Mouse (Mus musculus): ENCODE data around the gene Anp32b. TPM values are rescaled to one million over a fixed set of nuclear protein-coding genes. Genes with fewer than 3 reads are reported as not detected.
A peak's percentile ranks its signal among the peaks of the same experiment; 100 is the strongest.

Gene Anp32b
- 149 and 156 TPM in 2 replicates for polyA plus RNA-seq (2015; fragmentation: Nextera tagmentation; extraction: Ambion mirVana)

- H3K27ac ChIP-seq (ENCODE audit: low read length), result peak within 1 kb of the TSS; percentile 99
- H3K9me3 ChIP-seq (replicated peaks; ENCODE audit: control insufficient read depth, low read length), result no peaks in the 10 kb centered on the region
- H3K9ac ChIP-seq (ENCODE audit: low read length), result peak within 1 kb of the TSS; percentile 98
- H3K4me1 ChIP-seq (ENCODE audit: control insufficient read depth, insufficient read depth, low read length), result peaks cover 32% of the 10 kb centered on the region
- H3K4me3 ChIP-seq (ENCODE audit: low read length), result peak within 1 kb of the TSS; percentile 87
- H3K4me2 ChIP-seq (ENCODE audit: low read depth, low read length), result peak within 1 kb of the TSS; percentile 84
- under 1% methylated on average over 66 of the region's 66 CpGs for WGBS
- no peaks in the 10 kb centered on the region for H3K36me3 ChIP-seq (ENCODE audit: control insufficient read depth, insufficient read depth)
- no peaks in the 10 kb centered on the region for H3K27me3 ChIP-seq (ENCODE audit: control insufficient read depth, insufficient read depth, low read length)
- ATAC-seq (replicated peaks; ENCODE audit: extremely low read depth, insufficient read depth, low FRiP score), result peak; percentile 94
Measured at GRCm38 (mm10) chr4:46450519-46451131, at the start of gene Anp32b. TSS of gene Anp32b (plus strand) at chr4:46450902.

GRCm38 (mm10) chr4:46404042-46404795, 46.5 kb upstream of the Anp32b start:
- 63% methylated on average over 6 of the region's 6 CpGs for WGBS
- no peak overlapping the region for H3K4me3 ChIP-seq (ENCODE audit: low read length)

GRCm38 (mm10) chr4:46406966-46407703, 43.6 kb upstream of the Anp32b start:
- H3K9me3 ChIP-seq (replicated peaks; ENCODE audit: control insufficient read depth, low read length), result no peaks in the 10 kb centered on the region
- H3K4me3 ChIP-seq (ENCODE audit: low read length), result no peak overlapping the region
- H3K9ac ChIP-seq (ENCODE audit: low read length), result no peak overlapping the region
- no peak overlapping the region for H3K4me2 ChIP-seq (ENCODE audit: low read depth, low read length)
- WGBS, result 76% methylated on average over 8 of the region's 8 CpGs
- no peak for ATAC-seq (replicated peaks; ENCODE audit: extremely low read depth, insufficient read depth, low FRiP score)
- H3K27me3 ChIP-seq (ENCODE audit: control insufficient read depth, insufficient read depth, low read length), result no peaks in the 10 kb centered on the region
- no peak overlapping the region for H3K27ac ChIP-seq (ENCODE audit: low read length)
- no peaks in the 10 kb centered on the region for H3K36me3 ChIP-seq (ENCODE audit: control insufficient read depth, insufficient read depth)
- no peaks in the 10 kb centered on the region for H3K4me1 ChIP-seq (ENCODE audit: control insufficient read depth, insufficient read depth, low read length)

More at GRCm38 (mm10) chr4:46404042-46404795, 46.5 kb upstream of the Anp32b start:
- H3K4me2 ChIP-seq (ENCODE audit: low read depth, low read length), result no peak overlapping the region
- no peak overlapping the region for H3K27ac ChIP-seq (ENCODE audit: low read length)
- no peaks in the 10 kb centered on the region for H3K36me3 ChIP-seq (ENCODE audit: control insufficient read depth, insufficient read depth)
- H3K9ac ChIP-seq (ENCODE audit: low read length), result no peak overlapping the region
- ATAC-seq (replicated peaks; ENCODE audit: extremely low read depth, insufficient read depth, low FRiP score), result 0 out of 2 replicates have a peak, but pooled peaks have one; percentile 23
- H3K4me1 ChIP-seq (ENCODE audit: control insufficient read depth, insufficient read depth, low read length), result no peaks in the 10 kb centered on the region
- no peaks in the 10 kb centered on the region for H3K27me3 ChIP-seq (ENCODE audit: control insufficient read depth, insufficient read depth, low read length)
- no peaks in the 10 kb centered on the region for H3K9me3 ChIP-seq (replicated peaks; ENCODE audit: control insufficient read depth, low read length)

GRCm38 (mm10) chr4:46410677-46411076, 40.0 kb upstream of the Anp32b start:
- Histone ChIP-seq H3K36me3 (ENCODE audit: control insufficient read depth, insufficient read depth) (no peaks in the 10 kb centered on the region), H3K9ac (ENCODE audit: low read length) (no peak overlapping the region), H3K4me2 (ENCODE audit: low read depth, low read length) (no peak overlapping the region), H3K27me3 (ENCODE audit: control insufficient read depth, insufficient read depth, low read length) (no peaks in the 10 kb centered on the region), H3K9me3 (replicated peaks; ENCODE audit: control insufficient read depth, low read length) (no peaks in the 10 kb centered on the region), H3K4me3 (ENCODE audit: low read length) (no peak overlapping the region), H3K27ac (ENCODE audit: low read length) (no peak overlapping the region), H3K4me1 (ENCODE audit: control insufficient read depth, insufficient read depth, low read length) (no peaks in the 10 kb centered on the region)
- ATAC-seq (replicated peaks; ENCODE audit: extremely low read depth, insufficient read depth, low FRiP score), result no peak
- 80% methylated on average over 5 of the region's 5 CpGs for WGBS

GRCm38 (mm10) chr4:46411489-46411888, 39.2 kb upstream of the Anp32b start:
- no peak overlapping the region for H3K27ac ChIP-seq (ENCODE audit: low read length)
- H3K36me3 ChIP-seq (ENCODE audit: control insufficient read depth, insufficient read depth), result no peaks in the 10 kb centered on the region
- H3K27me3 ChIP-seq (ENCODE audit: control insufficient read depth, insufficient read depth, low read length), result no peaks in the 10 kb centered on the region
- H3K4me2 ChIP-seq (ENCODE audit: low read depth, low read length), result no peak overlapping the region
- no peaks in the 10 kb centered on the region for H3K9me3 ChIP-seq (replicated peaks; ENCODE audit: control insufficient read depth, low read length)
- no peak overlapping the region for H3K4me3 ChIP-seq (ENCODE audit: low read length)
- H3K4me1 ChIP-seq (ENCODE audit: control insufficient read depth, insufficient read depth, low read length), result no peaks in the 10 kb centered on the region
- H3K9ac ChIP-seq (ENCODE audit: low read length), result no peak overlapping the region
- no peak for ATAC-seq (replicated peaks; ENCODE audit: extremely low read depth, insufficient read depth, low FRiP score)
- WGBS, result 69% methylated on average over 6 of the region's 6 CpGs

- no peak overlapping the region for H3K4me2 ChIP-seq (ENCODE audit: low read depth, low read length)
- 50% methylated on average over 1 of the region's 1 CpGs for WGBS
- no peaks in the 10 kb centered on the region for H3K4me1 ChIP-seq (ENCODE audit: control insufficient read depth, insufficient read depth, low read length)
- H3K4me3 ChIP-seq (ENCODE audit: low read length), result no peak overlapping the region
- no peak for ATAC-seq (replicated peaks; ENCODE audit: extremely low read depth, insufficient read depth, low FRiP score)
- no peaks in the 10 kb centered on the region for H3K27me3 ChIP-seq (ENCODE audit: control insufficient read depth, insufficient read depth, low read length)
- H3K36me3 ChIP-seq (ENCODE audit: control insufficient read depth, insufficient read depth), result no peaks in the 10 kb centered on the region
- H3K9me3 ChIP-seq (replicated peaks; ENCODE audit: control insufficient read depth, low read length), result no peaks in the 10 kb centered on the region
- H3K27ac ChIP-seq (ENCODE audit: low read length), result no peak overlapping the region
- no peak overlapping the region for H3K9ac ChIP-seq (ENCODE audit: low read length)
Measured at GRCm38 (mm10) chr4:46412113-46412512, 38.6 kb upstream of the Anp32b start.

GRCm38 (mm10) chr4:46413406-46413805, 37.3 kb upstream of the Anp32b start, which contains the start of gene Hemgn:
TSS of gene Hemgn (minus strand) at chr4:46413506.
- Histone ChIP-seq H3K4me1 (ENCODE audit: control insufficient read depth, insufficient read depth, low read length) (no peaks in the 10 kb centered on the region), H3K36me3 (ENCODE audit: control insufficient read depth, insufficient read depth) (no peaks in the 10 kb centered on the region), H3K4me3 (ENCODE audit: low read length) (no peak within 1 kb of the TSS), H3K27me3 (ENCODE audit: control insufficient read depth, insufficient read depth, low read length) (no peaks in the 10 kb centered on the region), H3K27ac (ENCODE audit: low read length) (no peak within 1 kb of the TSS), H3K9me3 (replicated peaks; ENCODE audit: control insufficient read depth, low read length) (no peaks in the 10 kb centered on the region), H3K4me2 (ENCODE audit: low read depth, low read length) (no peak within 1 kb of the TSS), H3K9ac (ENCODE audit: low read length) (no peak within 1 kb of the TSS)
- no peak for ATAC-seq (replicated peaks; ENCODE audit: extremely low read depth, insufficient read depth, low FRiP score)
- 69% methylated on average over 7 of the region's 7 CpGs for WGBS

GRCm38 (mm10) chr4:46417491-46417890, 33.2 kb upstream of the Anp32b start:
- H3K4me3 ChIP-seq (ENCODE audit: low read length), result no peak overlapping the region
- H3K27me3 ChIP-seq (ENCODE audit: control insufficient read depth, insufficient read depth, low read length), result no peaks in the 10 kb centered on the region
- no peaks in the 10 kb centered on the region for H3K36me3 ChIP-seq (ENCODE audit: control insufficient read depth, insufficient read depth)
- H3K4me1 ChIP-seq (ENCODE audit: control insufficient read depth, insufficient read depth, low read length), result no peaks in the 10 kb centered on the region
- no peak overlapping the region for H3K27ac ChIP-seq (ENCODE audit: low read length)
- H3K9me3 ChIP-seq (replicated peaks; ENCODE audit: control insufficient read depth, low read length), result no peaks in the 10 kb centered on the region
- no peak for ATAC-seq (replicated peaks; ENCODE audit: extremely low read depth, insufficient read depth, low FRiP score)
- 50% methylated on average over 3 of the region's 3 CpGs for WGBS
- no peak overlapping the region for H3K9ac ChIP-seq (ENCODE audit: low read length)
- no peak overlapping the region for H3K4me2 ChIP-seq (ENCODE audit: low read depth, low read length)

GRCm38 (mm10) chr4:46418851-46419250, 31.9 kb upstream of the Anp32b start:
- no peaks in the 10 kb centered on the region for H3K4me1 ChIP-seq (ENCODE audit: control insufficient read depth, insufficient read depth, low read length)
- no peak overlapping the region for H3K27ac ChIP-seq (ENCODE audit: low read length)
- H3K36me3 ChIP-seq (ENCODE audit: control insufficient read depth, insufficient read depth), result no peaks in the 10 kb centered on the region
- ATAC-seq (replicated peaks; ENCODE audit: extremely low read depth, insufficient read depth, low FRiP score), result no peak
- no peaks in the 10 kb centered on the region for H3K27me3 ChIP-seq (ENCODE audit: control insufficient read depth, insufficient read depth, low read length)
- no peak overlapping the region for H3K4me3 ChIP-seq (ENCODE audit: low read length)
- H3K9me3 ChIP-seq (replicated peaks; ENCODE audit: control insufficient read depth, low read length), result no peaks in the 10 kb centered on the region
- H3K9ac ChIP-seq (ENCODE audit: low read length), result no peak overlapping the region
- H3K4me2 ChIP-seq (ENCODE audit: low read depth, low read length), result no peak overlapping the region
- WGBS, result 69% methylated on average over 9 of the region's 9 CpGs

Measured in heart, embryonic 16.5 days (tissue).